Mouse (Mus musculus): ENCODE data around the gene Ugt1a6b.
"Not testable (repeated sequence)": the region's sequence is repeated elsewhere in the genome, so short reads cannot be mapped to it uniquely, and the experiment has no call there.

- TF ChIP-seq MAFK (IDR thresholded peaks at IDR 0.05; ENCODE audit: insufficient read depth, low read depth, low read length); ZNF384 (IDR thresholded peaks at IDR 0.05; ENCODE audit: low read depth, low read length); HCFC1 (IDR thresholded peaks at IDR 0.05; ENCODE audit: borderline replicate concordance, insufficient read depth, low read length); CHD2 (IDR thresholded peaks at IDR 0.05; ENCODE audit: low read depth, low read length); ZC3H11A (IDR thresholded peaks at IDR 0.05; ENCODE audit: borderline replicate concordance, low read depth, low read length): not testable (repeated sequence)
These were observed at the start of gene Ugt1a6b for GRCm38 (mm10) chr1:88103019-88103418.
